Mouse (Mus musculus): ENCODE data around the gene Crabp2.

The Crabp2 gene

DNA sequence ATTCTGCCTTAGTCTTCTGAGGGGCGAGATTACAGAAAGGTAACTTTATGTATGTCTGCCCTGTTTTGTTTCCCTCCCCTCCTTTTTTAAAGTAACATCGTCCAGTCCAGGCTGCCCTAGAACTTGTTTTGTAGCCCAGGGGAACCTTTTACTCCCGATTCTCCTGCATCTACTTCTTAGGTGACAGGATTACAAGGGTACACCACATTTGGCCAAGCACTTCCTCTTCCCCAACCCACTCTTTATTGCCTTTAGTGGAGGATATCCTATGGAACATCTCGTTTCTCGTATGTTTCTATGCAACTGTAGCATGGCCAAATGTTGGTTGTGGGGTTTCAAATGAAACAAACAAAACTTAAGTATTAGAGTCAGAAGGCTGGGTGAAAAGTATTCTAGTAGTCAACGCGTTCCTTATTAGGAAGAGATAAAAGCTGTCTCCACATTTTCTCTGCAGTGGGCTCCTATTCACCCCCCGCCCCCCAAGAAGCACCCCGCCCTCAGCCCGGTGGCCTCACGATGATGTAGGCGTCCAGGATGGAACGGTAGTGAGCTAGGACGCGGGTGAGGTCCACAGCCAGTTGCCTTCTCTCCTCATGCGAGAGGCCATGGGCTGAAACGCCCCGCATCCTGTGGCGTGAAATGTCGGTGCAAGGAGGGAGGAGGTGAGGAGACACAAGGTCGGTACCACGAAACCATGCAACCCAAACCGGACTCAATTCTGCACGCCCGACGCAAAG, 19.0 kb upstream of the Crabp2 start:
- DNase-seq = no peak

DNA sequence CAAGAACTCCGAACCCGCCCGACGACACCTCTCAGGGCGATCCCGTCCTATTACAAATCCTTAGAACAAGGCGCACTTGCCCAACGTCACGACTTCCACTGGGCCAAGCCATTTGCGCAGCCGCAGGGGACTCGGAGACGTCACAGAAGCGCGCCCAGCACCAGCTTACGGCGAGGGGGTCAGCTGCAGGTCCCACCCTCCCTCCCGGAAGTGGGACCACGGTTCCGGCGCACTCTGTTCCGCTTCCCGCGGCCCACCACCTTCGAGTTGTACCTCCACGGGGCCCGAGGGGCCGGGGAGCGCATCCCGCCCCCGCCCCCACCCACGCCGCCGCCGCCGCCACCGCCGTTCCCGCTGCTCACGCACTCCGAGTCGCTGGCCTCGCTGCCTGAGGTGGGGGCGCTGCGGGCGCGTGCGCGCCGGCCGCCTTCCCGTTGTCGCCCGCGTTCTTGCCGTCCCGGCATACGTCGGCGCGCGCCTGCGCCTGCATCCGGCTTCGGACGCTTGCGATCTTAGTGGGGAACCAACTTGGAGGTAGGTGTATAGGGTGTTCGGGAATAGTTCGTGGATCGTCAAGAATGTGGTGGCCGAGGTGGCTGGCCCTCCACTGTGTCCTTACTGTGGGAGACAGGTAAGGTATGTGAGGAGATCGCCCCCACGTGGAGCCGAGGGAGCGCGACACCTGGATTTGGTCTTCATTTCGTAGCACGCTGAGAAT, 18.2 kb upstream of the Crabp2 start, which contains the start of the genes Isg20l2 and Rrnad1:
Gene Isg20l2, plus strand, starts transcription at position 237 of the 718 bp plus-strand sequence.
Gene Rrnad1, minus strand, starts transcription at position 640 of the 718 bp plus-strand sequence.
- DNase-seq = peak; percentile 94

DNA sequence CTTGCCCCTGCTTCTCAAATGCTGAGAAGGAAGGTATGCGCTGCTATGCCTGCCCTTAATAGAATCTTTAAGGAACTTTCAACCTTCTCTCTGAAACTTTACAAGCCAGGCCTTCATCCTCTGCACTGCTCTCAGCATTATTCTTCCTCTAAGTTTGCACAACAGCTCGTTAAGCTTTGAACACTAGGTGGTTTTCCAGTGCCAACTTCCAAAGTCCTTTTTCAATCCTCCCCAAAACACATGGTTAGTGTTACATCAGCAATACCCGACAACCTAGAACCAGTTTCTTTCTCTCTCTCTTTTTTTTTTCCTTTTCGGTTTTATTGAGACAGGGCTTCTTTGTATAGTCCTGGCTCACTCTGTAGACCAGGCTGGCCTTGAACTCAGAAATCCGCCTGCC, 14.4 kb upstream of the Crabp2 start:
- no peak for DNase-seq

DNA sequence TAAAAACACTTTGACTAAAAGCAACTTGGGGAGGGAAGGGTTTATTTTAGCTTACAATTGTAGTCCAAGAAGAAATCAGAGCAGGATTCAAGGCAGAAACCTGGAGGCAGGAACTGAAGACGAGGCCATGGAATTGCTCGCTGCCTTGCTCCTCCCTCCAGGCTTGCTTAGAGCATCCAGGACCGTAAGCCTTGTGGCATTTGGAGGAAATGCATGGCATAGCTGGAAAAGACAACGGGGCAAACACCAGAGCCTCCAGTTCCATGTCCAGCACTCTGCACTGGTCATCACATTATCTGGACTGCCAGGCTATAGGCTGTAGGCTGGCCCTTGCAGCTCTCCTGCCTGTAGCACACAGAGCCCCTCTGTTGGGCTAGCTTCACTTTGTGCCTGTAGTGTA, 14.0 kb upstream of the Crabp2 start:
- no peak for DNase-seq

DNA sequence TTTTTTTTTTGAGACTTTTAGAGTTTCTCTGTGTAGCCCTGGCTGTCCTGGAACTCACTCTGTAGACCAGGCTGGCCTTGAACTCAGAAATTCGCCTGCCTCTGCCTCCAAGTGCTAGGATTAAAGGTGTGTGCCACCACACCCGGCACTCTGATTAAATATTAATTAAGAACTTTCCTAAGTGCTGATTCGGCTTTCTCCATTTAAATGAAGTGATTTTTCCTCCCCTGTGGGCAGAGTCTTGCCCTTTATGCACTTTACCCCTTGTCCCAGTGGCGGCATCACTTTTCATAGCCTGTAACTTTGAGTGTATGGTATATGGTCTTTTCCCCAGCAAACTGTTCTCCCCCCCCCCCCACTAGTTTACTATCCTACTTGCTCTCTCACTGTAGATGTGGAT, 13.3 kb upstream of the Crabp2 start:
- DNase-seq = no peak

DNA sequence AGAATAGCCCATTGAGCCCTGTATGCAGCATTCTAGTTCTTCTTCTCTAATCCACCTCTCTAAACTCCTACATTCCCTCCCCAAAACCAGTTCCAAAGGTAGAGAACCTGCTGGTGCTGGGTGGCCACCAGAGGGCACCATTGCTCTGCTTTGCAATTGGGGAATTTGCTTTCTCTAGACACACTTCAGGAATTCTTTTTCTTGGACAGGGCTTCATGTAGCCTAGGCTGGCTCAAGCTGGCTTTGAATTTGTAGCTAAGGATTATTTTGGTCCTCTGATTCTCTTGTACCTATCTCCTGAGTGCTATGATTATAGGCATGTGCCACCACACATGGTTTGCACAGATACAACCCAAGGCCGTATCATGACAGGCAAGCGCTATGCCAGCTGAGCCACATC, 12.7 kb upstream of the Crabp2 start:
- DNase-seq = peak; percentile 65

DNA sequence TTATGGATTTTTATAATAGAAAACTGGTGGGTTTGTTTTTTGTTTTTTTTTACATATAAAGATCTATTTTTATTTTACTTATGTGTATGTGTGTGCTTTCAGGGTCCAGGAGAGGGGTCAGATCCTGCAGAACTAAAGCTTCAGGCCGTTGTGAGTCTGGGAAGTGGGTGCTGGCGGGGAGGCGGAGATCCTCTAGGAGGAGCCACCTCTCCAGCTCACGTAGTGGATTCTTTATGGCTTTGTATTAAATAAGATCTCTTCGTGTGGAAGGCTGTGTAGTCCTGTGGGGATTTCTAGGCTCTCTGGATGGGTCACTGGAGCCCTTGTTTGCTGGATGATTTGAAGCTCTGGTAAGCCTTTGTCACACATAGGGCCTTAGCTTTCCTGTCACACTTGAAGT, 7.9 kb upstream of the Crabp2 start:
- DNase-seq = no peak

DNA sequence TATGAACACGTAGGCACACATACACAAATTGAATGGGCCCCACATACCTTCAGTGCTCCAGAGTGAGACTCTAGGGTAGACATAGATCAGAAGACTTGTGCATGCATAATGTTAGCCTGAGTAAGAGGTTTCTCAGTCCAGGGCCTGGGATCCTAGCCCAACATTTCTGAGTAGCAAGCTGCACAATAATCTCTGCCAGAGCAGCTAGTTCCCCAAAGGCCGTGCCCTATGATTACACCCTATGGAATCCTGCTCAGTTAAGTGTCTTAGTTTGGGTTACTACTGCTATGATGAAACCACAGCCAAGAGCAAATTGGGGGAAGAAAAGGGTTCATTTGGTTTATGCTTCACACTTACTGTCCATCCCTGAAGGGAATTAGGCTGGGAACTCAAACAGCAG, 6.0 kb upstream of the Crabp2 start:
- no peak for DNase-seq

DNA sequence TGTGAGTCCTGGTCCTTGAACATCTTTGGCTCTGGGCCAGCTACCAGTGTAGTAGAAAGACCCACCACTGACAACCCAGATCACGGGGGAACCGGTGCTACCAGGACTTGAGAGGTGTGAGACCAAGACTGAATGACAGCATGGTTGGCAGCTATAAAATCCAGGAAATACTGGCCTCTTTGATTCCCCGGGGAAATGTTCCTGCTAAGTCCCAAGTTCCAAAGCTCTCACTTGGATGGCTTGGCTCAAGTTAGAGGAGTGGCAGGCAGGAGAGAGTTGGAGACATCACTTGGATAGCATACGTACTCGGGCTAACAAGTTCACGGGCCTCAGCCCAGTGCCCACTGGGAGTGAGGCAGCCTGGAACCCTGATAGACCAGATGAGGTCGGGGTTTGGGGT, 4.9 kb upstream of the Crabp2 start:
- no peak for DNase-seq

DNA sequence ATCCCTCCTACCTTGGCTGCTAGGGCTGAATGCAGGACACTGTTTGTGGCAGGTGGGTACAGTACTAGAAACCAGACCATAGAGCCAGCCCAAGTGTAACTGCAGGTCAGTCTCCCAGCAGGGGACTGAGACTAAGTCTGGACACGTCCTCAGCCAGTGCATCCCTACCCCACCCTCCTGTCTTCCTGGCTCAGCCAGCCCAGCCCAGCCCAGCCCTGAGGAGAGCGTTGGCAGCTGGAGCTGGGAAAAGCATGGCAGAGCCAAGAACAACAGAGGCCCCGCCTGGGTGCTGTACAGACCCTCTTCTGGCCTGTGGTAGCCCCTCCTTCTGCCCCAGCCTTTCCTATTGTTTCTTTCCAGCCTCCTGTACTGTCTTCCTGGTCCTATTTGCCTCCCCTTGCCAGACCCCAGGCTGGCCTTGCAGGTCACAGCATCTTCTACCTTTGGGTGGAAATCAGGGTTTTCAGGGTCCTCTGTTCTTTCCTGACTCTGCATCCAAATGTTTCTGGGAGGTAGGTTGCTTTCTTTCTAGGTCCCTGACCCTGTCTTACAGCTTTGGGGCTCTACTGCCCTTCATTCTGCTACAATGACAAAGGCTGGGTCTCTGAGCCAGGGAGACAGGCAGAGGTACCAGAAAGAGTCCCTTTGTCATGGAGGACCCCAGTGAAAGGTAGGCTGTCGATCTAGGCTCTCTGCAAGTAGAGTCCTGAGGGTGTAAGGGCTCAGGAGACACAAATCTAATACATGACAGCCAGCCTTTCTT, 3.4 kb upstream of the Crabp2 start:
- DNase-seq = no peak

DNA sequence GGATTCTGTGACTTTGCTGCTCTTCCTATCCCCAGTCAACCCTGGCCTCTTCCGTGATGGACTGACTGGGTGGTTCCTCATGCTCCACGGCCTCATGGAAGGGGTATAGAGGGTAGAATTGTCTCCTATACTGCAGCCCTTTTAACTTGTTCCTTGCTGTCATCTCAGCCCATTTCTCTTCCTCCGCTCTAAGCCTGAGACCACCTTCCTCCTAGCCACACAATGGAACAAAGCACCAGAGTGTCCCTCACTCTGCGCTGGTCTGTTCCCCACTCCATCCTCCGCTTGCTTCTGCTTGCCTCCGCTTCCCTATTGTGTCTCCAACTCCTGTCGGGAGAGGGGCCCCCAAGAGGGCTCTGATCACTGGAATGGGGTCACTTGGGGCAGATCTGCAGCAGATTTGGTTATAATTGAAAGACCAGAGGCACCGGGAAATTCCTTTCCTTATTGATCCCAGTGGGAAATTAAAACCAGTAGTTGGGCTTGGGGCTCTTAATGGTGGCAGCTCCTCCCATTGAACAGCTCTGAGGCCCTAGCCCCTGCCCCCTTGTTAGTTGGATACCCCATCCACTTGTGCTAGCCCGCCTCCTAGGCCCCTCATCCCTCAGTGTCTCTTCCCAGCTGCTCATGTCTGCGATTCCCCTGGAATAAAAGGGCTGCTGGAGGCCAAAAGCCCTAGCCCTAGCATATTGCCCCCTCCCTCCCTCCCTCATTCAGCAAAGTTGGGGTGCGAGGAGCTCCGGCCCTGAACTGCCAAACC, 2.5 kb upstream of the Crabp2 start:
- no peak for DNase-seq

DNA sequence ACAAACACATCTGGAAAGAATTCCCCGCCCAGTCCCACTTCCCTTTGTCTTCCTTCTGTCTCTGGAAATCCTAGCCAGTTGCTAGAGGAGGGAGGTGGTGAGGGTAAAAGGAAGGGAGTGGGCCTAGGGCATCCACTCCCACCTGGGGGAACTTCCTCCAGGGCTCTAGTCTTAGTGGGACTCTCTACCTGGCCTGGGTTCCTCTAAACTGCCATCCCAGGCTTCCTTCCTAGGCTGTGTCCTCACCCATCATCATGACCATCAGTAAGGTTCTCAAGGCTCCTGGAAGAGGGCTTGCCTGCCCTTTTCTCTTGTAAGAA, 2.0 kb upstream of the Crabp2 start:
- no peak for DNase-seq

DNA sequence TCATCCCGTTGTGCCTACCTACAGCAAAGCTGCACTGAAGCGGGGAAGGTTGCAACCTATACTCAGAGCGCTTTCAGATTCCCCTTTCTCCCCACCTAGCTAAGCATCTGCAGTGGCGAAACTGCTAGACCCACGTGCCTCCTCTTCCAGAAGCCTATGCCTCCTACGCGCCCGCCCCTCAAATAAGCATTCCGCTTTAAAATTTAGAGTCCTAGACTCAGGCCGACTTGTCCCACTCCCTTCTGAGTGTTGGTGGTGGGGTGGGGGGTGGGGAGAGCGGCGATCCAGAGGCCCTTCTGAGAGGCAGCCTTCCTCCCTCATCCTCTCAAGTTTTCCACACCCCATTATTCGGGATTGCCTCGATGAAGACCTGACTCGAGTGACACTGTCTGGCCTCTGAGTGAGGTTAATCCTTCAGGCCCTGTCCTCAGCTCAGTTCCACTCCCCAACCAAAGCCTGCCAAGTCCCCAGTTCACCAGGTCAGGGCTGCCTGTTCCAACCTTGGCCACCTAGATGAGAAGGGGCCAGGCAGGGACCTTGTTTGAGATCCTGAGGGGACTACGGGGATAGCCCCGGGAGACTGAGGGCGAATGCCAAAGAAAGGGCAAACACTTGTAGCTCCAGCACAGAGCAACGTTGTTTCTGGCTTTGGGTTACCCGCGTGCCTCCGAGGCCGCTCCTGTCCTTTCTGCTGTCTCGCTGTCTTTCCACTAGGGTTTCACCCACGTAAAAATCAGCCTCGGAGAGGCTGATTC, 1.2 kb upstream of the Crabp2 start:
- no peak for DNase-seq

DNA sequence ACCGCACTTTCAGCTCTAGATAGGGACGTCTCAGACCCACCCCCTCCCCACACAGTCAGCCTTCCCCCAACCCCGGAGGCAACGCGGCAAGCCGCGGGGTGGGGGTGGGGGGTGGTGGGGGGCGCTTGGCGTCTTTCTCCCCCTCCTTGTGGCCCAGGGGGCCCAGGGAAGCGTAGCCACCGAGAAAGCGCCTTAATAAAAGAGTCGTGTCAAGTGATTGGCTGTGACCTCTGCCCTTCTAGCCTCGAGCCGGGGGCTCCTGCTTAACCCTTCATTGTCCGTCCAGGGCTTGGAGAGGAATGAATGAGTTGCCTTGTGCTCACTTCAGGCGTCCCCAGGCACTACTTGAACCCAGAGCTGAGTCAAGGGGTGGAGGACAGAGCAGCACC, 661 bp upstream of the Crabp2 start:
- DNase-seq = no peak

DNA sequence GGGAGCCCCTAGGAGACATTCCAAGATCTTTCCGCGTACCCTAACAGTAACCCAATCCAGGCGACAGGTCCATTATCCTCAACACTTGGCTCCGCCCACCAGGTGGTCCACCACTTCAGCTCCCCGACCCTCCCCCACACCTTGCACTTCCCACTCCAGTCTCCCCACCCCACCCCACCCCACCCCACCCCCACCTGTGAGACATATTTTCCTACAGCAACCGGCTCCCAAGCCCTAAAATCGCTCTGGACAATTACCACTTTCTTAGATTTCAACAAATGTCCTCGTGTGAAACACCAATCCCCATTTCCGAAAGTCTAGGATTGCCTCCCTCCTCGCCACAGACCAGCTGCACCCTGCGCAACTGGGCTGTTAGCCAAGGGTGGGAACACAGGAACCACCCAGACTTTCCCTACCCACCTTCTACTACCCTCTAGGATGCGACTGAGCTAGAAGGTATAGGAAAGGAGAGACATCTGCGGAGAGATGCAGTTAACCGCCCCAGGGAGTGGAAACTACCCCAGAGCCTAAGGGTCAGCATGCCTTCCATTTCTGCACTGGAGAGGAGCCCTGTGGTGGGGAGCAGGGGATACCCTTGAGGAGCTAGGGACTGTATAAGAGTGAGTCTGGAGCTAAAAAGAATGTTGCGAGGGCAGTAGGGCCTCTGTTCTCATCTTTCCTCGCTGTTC, 944 bp downstream of the Crabp2 start:
- DNase-seq = no peak

DNA sequence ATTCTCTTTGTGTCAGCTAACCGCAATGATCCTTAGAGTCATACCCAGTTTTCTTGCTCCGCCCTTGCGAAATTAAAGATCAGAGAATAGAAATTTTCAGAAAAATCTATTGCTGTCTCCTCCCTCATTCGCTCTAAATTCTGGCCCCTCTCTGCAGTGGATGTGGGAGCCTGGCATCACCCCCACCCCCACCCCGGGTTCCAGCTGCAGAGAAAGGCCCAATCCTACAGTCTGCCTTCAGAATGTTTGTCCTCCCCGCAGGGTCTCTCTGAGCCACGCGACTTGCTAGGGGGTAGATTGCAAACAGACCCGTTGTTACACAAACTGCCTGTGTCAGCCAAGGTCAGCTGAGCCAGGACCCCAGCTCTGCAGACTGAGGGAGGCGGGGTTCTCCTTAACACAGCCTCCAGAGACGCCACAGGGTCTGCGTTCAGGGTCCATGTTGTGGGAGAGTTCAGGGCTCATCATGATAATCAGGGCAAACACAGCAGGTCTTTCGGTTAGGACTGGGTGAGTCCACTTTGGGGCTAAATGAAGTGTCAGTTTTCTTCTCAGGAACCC, 1.6 kb downstream of the Crabp2 start:
- no peak for DNase-seq

DNA sequence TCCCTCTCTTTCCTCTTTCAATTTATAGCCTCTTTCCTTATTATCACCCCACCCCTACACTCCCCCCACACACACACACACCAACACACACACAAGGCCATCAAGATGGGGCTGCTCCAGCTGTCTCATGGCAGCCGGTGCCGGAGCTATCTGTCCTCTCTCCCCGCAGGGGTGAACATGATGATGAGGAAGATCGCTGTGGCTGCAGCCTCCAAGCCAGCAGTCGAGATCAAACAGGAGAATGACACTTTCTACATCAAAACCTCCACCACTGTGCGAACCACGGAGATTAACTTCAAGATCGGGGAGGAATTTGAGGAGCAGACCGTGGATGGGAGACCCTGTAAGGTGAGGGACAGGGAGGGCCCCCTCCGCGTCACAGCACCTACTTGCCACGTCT, 3.5 kb downstream of the Crabp2 start:
- DNase-seq = no peak

DNA sequence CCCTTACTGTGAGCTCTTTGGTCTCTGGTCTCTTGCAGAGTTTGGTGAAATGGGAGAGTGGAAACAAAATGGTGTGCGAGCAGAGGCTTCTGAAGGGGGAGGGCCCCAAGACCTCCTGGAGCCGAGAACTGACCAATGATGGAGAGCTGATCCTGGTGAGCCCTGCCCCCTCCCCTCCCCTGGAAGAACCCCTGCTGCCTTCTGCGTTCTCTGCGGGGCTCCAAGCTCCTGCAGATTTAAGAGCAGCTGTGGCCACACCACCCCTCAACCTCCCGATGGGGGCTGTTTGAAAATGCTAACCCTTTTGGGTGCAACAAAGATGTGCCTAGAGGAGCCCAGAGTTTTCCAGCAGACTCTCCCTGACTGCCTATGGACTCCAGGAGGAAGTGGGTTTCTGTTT, 4.0 kb downstream of the Crabp2 start:
- DNase-seq = no peak

DNA sequence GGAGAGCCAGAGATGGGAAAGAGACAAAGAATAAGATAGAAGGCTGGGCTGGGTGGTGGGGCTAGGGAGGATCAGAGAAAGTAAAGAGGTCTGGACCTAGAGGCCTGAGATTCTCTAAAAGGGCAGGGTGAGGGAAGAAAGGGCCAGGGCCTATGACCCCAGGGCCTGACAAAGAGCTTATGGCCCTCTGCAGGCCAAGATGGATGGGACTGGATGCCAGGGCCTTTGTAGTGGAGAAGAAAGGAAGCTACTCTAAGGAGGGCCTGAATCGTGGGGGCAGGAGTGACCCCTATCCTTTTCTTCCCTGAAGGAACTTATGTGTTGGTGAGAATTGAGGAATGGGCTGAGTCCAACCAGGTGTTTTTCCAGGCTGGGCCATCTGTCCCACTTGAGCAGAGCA, 9.6 kb downstream of the Crabp2 start:
- DNase-seq = no peak

DNA sequence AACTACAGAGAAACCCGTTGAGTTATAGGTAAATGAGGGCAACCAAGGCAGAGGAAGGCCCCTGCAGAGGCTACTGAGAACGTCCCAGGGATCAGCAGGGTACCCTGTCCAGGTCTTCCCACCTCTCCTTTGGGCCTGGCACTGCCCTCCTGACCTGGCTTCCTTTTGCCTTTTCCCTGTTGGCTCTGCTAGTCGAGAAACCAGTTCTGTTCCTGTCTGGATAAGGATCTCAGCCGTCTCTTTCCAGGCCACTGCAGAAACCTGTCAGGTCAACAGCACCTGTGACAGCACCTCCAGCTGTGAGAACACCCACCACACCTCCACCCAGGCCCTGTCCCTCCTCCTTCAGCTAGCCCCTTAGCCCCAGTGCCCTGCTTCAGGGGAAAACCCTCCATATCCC, 10.0 kb downstream of the Crabp2 start:
- DNase-seq = no peak

DNA sequence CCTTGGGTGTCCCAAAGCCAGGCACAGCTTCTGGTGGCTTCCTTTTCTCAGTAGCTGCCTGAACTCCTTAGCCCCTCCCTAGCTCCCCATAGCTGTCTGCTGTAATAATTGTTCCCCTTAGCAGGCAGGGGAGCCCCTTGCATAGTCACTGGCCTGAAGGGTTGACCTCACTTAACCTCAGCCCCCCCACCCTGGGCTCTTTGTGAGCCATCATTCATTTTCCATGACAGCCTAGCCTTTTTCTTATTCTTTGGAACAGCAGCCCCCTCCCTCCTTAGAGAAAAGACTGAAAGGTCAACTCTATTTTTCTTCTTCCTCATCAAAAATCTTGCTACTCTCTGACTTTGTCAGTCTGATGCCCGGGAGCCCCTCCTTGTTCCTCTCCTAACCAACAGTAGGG, 10.5 kb downstream of the Crabp2 start:
- DNase-seq = no peak

DNA sequence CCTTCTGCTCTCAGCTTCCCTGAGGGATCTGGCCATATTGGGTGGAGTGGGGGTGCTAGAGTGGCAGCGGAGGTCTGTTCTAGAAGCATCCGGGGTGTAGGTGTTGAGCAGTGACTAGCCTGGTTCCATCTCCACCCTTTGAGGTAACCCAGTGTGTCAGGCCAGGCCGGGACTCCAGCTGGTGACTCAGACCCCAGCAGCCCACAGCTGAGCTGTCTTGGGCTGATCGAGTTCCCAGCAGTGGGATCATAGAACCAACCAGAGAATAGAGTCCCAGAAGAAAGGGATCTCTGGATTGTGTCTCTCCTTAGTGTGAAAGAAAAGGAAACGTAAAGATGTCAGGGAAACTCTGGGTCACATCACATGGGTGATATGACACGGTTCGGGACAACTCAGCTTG, 10.9 kb downstream of the Crabp2 start:
- DNase-seq = no peak
